Mouse (Mus musculus) left cerebral cortex, adult 18-20 months (tissue): ENCODE measurements around the gene Ttll5. TPM values are rescaled to one million over a fixed set of nuclear protein-coding genes. Genes with fewer than 3 reads are reported as not detected.

Source experiments
- DNase-seq, 2 experiments: peaks; one replicate each; pipeline ENCODE4 v3.0.0; 2021 to 2022; ENCODE audit warnings: low spot score in 2 of 2, mixed read lengths in 1 of 2
- long read RNA-seq, 2 experiments: library from polyadenylated mRNA; stranded (forward); transcript quantifications; one replicate each; pipeline ENCODE4 v2.0.0; 2021
- total RNA-seq, 2 experiments: library from RNA; stranded (reverse); gene quantifications; 2 replicates each; pipeline ENCODE4 v1.2.3; 2021

Gene Ttll5
- total RNA-seq: 10 to 100 TPM; 45.0 to 45.2 TPM
- long read RNA-seq, experiment 1, full-length matches to known transcripts: 3 of 12 reads
- long read RNA-seq, experiment 1, partial matches to known transcripts: 3 of 12 reads
- long read RNA-seq, experiment 1, other reads (novel, unspliced or antisense): 6 of 12 reads
- long read RNA-seq, experiment 2, full-length matches to known transcripts: 3 of 18 reads
- long read RNA-seq, experiment 2, partial matches to known transcripts: 8 of 18 reads
- long read RNA-seq, experiment 2, other reads (novel, unspliced or antisense): 7 of 18 reads

DNA sequence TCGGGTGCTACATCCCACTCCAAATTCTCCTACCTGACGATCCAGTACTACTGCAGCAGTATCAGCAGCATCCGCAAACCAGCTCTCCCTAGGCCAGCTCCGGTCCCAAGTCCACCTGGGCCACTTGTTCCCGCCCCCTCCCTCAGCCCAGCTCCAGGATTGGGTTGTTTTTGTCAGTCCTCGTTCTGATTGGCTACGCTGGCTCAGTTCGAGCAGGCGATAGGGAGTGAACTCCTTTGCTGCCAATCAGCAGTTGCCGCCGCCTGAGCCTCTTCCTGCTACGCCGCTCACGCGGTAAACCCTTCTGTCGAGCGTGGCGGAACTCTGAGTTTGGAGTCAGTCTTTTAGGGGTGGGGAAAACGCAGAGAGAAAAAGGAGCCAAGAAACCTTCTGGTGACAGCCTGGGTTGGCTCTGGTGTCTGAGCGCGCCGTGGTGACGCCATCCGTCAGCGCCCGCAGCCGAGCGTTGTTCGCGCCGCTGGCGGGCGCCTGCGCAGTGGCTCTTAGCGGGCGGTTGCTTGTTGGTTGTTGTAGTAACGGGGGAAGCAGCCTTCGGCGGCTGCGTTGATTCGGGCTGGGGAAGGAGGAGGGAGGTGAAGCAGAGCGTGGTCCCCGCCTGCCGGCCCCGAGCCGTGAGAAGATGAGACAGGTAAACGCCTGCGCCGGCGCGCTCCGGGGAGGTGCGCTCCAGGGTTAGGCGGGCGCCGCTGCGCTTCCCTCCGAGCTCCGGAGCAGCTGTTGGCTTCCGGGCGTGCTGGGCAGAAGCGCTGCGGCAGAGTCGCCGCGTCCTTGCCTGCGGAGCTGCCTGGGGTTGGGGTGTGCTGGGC is at the start of gene Ttll5, which contains the start of gene Erg28:
Ttll5 (plus strand) TSS at position 222 of the 827 bp plus-strand sequence.
Erg28 (minus strand) TSS at position 113 of the 827 bp plus-strand sequence.
- DNase-seq: peak; percentile 92 to 96

DNA sequence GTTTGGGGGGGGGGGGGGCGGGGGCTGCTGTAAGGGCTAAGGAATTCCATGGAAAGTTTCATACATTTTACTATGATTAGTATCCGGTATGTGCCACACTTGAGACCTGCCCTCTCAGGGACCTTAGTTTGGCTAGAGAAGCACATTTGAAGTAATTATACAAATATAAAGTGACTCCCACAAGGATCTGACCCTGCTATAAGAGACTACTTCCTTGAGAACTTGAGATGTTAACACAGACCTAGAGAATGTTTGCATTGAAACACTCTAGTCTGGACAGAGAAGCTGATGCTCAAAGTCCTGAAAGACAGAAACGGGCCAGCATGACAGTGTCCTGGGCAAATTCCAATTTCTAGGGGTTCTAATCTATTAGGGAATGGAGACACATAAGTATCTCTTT is 45.5 kb upstream of the Ttll5 start:
- no peak for DNase-seq

DNA sequence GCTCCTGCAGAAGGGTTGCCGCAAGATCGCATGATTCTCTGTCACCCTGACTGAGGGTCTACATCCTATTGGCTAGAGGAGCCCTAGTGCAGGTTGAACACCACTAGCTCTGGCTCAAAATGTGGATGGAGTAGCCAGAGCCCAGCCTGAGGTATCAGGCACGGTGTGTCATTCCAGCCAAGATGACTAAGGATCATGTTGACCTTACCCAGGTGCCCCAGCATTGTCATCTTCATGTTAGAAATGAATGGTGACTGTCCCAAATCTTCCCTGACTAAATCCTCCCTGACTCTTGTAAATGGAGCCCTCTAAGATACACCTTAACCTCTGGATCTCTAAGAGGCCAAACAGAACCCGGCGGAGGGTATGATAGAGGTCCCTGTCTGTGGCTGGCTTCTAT is 44.8 kb upstream of the Ttll5 start:
- DNase-seq: no peak

- DNase-seq: no peak
These were observed 42.9 kb upstream of the Ttll5 start for GRCm38 (mm10) chr12:85781606-85782005.

DNA sequence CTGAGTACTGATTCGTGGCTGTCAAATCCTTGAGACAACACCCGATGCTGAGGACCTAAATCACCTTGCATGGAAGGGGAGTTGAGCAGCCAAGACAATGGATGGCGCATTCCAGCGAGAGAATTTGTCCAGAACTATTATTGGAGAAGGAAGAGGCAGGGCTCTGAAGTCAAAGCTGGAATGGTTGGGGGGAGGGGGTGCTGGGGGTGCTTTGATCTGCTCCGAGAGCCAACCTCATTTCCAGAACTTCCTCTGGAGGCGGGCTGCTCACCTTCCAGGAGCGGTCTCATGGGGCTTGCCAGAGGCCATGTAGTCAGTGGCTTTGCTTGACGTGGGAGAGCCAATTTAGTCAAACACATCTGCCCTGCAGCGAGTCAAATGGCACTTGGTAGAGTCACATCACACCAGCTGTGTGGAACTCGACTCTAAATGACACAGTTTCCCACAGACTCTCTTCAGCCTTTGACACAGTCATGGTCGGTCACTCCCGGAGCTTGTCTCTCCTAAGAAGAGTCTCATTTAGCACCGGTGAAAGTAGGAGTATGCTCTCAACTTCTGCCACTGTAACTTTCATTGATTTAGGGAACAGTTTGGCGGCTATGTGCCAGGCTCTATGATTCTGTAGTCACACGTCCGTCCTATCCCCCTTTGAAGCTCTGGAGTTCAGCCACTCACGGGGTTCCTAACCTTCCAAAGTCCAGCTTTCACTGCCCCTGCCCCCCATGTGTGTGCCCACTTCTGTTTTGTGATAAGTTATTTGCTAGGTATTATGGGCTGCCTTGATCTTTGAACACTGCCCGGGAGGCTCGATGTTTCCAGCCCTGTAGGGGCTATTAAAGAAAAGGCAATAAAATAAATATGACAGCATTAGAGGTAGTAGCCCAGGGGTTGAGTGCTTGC is 39.3 kb upstream of the Ttll5 start:
- DNase-seq: no peak

DNA sequence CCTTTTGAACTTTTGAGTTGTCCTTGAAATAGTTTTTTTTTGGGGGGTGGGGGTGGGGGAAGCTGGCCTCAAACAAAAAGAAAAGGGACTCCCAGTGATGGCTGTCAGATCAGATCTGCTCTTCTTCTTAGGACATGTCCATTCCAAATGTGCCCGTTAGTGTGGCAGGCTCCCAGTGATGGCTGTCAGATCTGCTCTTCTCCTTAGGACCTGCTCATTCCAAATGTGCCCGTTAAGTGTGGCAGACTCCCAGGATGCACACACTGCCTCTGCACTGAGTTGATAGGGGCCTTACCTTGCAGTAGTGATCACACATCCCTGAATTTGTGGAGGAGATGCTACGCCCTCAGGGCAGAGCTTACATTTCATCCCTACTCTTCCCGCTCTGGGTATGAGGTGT is 32.3 kb upstream of the Ttll5 start:
- DNase-seq: no peak

DNA sequence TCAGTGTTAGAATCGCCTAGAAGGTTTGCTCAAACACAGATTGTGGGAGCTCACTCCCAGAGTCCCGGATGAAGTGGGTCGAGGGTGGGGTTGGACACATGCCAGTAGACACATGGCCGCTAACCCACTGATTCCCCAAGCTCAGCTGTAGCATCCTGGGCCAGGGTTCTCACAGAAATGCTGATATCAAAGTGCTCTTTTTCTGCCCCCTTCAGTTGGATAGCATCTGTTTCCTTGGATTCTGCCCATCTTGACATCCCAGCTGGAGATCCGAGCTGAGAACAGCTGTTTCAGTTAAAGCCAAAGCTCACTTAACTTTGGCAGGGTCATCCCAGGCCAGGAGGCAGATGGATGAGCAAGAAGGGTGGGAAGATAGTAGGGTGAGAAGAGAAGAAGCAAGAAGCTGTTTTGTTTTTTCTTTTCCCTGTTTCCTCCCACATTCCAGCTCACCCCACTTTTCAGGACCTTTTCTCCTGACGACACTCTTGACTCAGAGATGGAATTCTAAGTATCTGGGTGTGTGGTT is 31.6 kb upstream of the Ttll5 start:
- peak; percentile 20 to 25 for DNase-seq

- no peak for DNase-seq
These were observed 30.4 kb upstream of the Ttll5 start for GRCm38 (mm10) chr12:85794094-85794493.

DNA sequence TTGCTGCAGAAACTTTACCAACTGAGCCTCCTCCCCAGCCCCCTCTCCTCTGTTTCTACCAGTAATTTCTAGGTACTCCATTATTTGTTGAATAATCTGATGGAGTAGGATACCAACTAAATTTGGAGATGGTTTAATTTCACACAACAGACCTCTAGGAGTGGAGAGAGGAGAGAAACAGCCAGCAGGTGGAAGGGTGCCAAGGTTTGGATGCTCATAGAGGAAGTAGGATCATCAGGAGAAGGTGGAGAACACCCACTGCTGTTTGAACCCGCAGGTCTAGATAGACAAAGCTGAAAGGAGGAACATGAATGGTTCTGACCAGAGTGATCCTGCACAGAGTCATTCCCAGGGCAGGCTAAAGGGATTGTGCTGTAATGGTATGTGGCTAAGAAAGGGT is 28.9 kb upstream of the Ttll5 start:
- DNase-seq: no peak

- DNase-seq: no peak
These were observed 24.4 kb upstream of the Ttll5 start for GRCm38 (mm10) chr12:85800031-85800430.

DNA sequence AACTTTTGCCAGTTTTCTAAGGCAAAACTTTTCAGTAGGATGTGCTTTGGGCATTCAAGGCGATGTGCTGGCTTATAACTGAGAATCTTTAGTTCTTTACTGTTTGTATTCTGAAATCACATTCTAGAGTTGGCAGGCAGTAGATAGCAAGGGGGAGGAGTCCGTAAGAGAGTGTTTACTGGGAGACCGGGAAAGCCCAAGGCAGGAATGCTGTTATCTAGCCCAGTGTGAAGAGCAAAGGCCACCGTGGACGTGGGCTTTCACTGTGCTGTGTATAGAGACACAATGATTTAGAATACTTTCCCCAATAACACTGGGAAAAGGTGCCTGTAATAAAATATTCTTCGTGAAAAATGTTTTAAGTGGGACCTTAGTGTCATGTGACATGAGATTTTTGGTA is 14.7 kb upstream of the Ttll5 start:
- no peak for DNase-seq

- DNase-seq: no peak
These were observed 13.5 kb upstream of the Ttll5 start for GRCm38 (mm10) chr12:85810959-85811358.

DNA sequence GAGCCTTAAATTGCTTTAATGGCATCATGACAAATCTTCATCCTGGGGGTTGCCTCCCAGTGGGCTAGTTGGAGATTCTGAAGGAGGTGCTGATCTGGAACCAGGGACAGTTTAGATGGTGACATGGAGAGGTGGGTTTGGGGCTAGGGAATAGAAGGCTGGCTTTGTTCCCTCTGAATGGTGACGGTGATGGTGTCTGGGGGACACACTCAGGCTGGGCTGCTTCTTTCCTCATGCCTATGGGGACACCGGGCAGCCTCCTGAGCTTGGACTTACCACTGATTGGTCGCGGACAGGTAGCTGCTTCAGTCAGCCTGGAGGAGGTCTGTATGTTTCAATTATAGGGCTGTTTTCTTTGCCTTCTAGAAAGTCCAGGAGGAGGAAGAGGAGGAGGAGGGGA is 12.8 kb upstream of the Ttll5 start:
- no peak for DNase-seq

DNA sequence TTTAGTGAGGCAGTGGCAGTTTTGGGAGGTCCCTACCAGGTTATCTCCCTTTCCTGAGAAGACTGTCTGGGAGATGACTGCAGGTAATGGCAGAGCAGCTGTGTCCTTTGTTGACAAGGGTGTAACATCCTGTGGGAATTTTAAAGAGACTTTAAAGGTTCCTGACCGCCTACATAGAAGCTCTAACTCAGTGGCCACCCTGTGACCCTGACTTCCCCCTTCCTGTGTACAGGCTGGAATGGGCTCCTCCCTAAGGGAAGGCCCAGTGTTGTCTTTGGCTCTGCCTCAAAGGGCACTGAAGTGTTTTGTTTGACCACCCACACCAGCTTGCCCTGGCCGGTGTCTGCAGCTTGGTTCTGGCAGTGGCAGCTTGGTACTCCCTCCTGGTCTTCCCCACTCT is 10.9 kb upstream of the Ttll5 start:
- no peak for DNase-seq

DNA sequence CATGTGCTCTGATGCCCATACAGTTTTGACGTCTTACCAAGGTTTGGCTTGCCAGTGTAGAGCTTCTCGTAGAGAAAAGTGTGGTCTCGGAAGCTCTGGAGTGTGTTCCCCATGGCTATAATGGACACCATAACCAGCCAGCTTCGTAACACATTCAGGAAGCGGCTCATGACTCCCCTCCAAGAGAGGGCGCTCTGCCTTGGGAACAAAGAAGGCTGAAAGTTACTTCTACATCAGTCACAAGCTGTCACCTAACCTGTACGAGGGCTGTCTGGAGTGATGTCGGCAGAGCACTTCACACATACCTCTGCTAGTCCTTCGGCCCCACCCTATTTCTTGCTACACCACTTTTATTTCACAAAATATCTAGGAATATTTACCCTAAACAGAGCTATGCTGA is 2.4 kb upstream of the Ttll5 start:
- DNase-seq: no peak

DNA sequence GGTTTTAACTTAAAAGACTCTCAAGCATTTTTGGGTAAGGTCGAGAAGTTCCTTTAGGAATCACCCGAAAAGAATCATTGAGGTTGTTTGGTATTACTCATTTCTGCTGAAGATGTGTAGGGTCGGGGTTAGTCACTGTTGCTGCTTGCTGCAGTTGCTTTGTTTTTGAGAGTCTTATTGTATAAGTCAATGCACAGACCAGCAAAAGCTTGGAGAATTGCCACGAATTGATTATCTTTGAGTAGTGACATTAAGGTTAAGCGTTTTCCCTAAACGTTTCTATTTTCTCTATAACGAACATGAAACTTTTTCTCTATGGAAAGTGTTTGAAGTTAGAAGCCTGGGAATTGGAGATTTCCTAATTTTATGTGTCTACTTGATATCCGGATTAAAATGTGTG is 902 bp downstream of the Ttll5 start:
- no peak for DNase-seq

- DNase-seq: no peak
These were observed 1.4 kb downstream of the Ttll5 start for GRCm38 (mm10) chr12:85825822-85826221.

GRCm38 (mm10) chr12:85828856-85829255 is 4.4 kb downstream of the Ttll5 start:
- DNase-seq: no peak

- DNase-seq: no peak
These were observed 5.4 kb downstream of the Ttll5 start for GRCm38 (mm10) chr12:85829866-85830265.

- no peak for DNase-seq
These were observed 6.2 kb downstream of the Ttll5 start for GRCm38 (mm10) chr12:85830691-85831090.

GRCm38 (mm10) chr12:85834543-85834942 is 10.1 kb downstream of the Ttll5 start:
- no peak for DNase-seq
